Mouse (Mus musculus) G1E (cell line): ENCODE measurements around the gene Clint1.

Experiments
- CTCF ChIP-seq: IDR thresholded peaks from 2 replicates; pipeline ENCODE4 v1.5.1; 2012; ENCODE audit warnings: low read depth, low read length, inconsistent platforms, mixed read lengths
- GATA1 ChIP-seq: IDR thresholded peaks from 2 replicates; pipeline ENCODE4 v1.6.1; 2012; ENCODE audit warnings: borderline replicate concordance, low read length, inconsistent platforms, mixed read lengths
- POLR2AphosphoS5 ChIP-seq: IDR thresholded peaks from 2 replicates; pipeline ENCODE4 v1.6.1; 2012; ENCODE audit warnings: low read depth, low read length, inconsistent platforms; ENCODE audit not compliant: insufficient replicate concordance
- TAL1 ChIP-seq: conservative IDR thresholded peaks from 2 replicates; pipeline ENCODE4 v1.6.1; 2012; ENCODE audit warnings: low read depth, low read length, inconsistent platforms, mixed read lengths

- no peak for TF ChIP-seq CTCF
- no peak for TF ChIP-seq GATA1
- TF ChIP-seq POLR2AphosphoS5 = no peak
- TF ChIP-seq TAL1 = no peak
Measured at GRCm38 (mm10) chr11:45854381-45854780, 2.5 kb downstream of the Clint1 start.
